In the genomic region with DNA sequence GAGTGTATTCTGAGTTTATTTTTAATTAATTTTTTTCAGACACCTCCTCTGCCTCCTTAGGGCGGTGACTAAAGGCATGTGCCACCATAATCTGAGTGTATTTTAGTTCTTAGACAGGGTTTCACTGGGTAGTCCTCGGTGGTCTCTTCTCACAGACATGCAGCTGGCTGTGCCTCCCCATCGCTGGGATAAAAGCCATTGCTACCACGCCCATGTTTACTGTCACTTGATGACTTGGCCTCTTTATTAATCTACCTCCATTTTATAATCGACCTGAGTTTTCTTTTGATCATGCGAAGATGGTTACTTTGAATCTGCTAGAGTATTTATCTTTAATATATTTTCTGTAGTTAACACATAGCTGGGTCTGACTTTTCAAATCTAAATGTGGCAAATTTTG, we compare ENCODE assay signal across 8 mouse cellular contexts. TPM values are rescaled to one million over a fixed set of nuclear protein-coding genes. Genes with fewer than 3 reads are reported as not detected.
A peak's percentile ranks its signal among the peaks of the same experiment; 100 is the strongest.
DNase-seq lines count a peak whose midpoint lies in the region; ATAC-seq lines count a peak whose summit lies in the region.

No protein-coding gene starts in this region.

- no peak for ATAC-seq in lung, embryonic 16.5 days (ENCODE audit: low read depth)
- ATAC-seq in hindbrain, embryonic 16.5 days: peak; percentile 23; the same call in 1 of the 2 replicates
- ATAC-seq in midbrain, embryonic 15.5 days (replicated peaks): peak; percentile 55

- H3K9ac ChIP-seq in lung, embryonic 16.5 days (ENCODE audit: low read length): peak overlapping the region; percentile 74
- peak overlapping the region; percentile 74 for H3K9ac ChIP-seq in hindbrain, embryonic 16.5 days (ENCODE audit: low read depth, low read length)
- peak overlapping the region; percentile 66 for H3K9ac ChIP-seq in midbrain, embryonic 15.5 days

- peak overlapping the region; percentile 63 for H3K4me3 ChIP-seq in lung, embryonic 16.5 days (ENCODE audit: low read length)
- peak overlapping the region; percentile 71 for H3K4me3 ChIP-seq in embryonic facial prominence, embryonic 10.5 days
- H3K4me3 ChIP-seq in hindbrain, embryonic 16.5 days (ENCODE audit: low read length): peak overlapping the region; percentile 57
- H3K4me3 ChIP-seq in midbrain, embryonic 15.5 days: peak overlapping the region; percentile 56

- H3K27me3 ChIP-seq in lung, embryonic 16.5 days (ENCODE audit: control insufficient read depth, insufficient read depth, low read depth, low read length): no peaks in the 10 kb centered on the region
- H3K27me3 ChIP-seq in embryonic facial prominence, embryonic 10.5 days (replicated peaks; ENCODE audit: low read depth, poor library complexity, severe bottlenecking): no peaks in the 10 kb centered on the region
- H3K27me3 ChIP-seq in hindbrain, embryonic 16.5 days (replicated peaks; ENCODE audit: control insufficient read depth, insufficient read depth, low read length): no peaks in the 10 kb centered on the region
- no peaks in the 10 kb centered on the region for H3K27me3 ChIP-seq in midbrain, embryonic 15.5 days (replicated peaks)

- no peaks in the 10 kb centered on the region for H3K36me3 ChIP-seq in lung, embryonic 16.5 days (ENCODE audit: control insufficient read depth, insufficient read depth, low read length)
- H3K36me3 ChIP-seq in embryonic facial prominence, embryonic 10.5 days (replicated peaks): no peaks in the 10 kb centered on the region
- no peaks in the 10 kb centered on the region for H3K36me3 ChIP-seq in hindbrain, embryonic 16.5 days (ENCODE audit: control insufficient read depth, insufficient read depth, low read length)
- H3K36me3 ChIP-seq in midbrain, embryonic 15.5 days (replicated peaks): no peaks in the 10 kb centered on the region

- no peak for DNase-seq in lung, postnatal 10 days
- no peak for DNase-seq in embryonic facial prominence, embryonic 10.5 days (ENCODE audit: low spot score)
- DNase-seq in T-cell, adult 2 months (ENCODE audit: low spot score): no peak
- no peak for DNase-seq in left cerebral cortex, postnatal 14 days (ENCODE audit: low spot score in 2 of 2)
- no peak for DNase-seq in layer of hippocampus, postnatal 25 days (ENCODE audit: extremely low spot score in 1 of 2, low spot score in 1 of 2)

- peaks cover 5% of the 10 kb centered on the region; the same call in 1 of the 2 replicates for H3K4me1 ChIP-seq in lung, embryonic 16.5 days (replicated peaks; ENCODE audit: control insufficient read depth, insufficient read depth, low read length)
- peaks cover 9% of the 10 kb centered on the region for H3K4me1 ChIP-seq in embryonic facial prominence, embryonic 10.5 days
- peaks cover 5% of the 10 kb centered on the region for H3K4me1 ChIP-seq in hindbrain, embryonic 16.5 days (ENCODE audit: control insufficient read depth, insufficient read depth, low read depth, low read length)
- peaks cover 16% of the 10 kb centered on the region for H3K4me1 ChIP-seq in midbrain, embryonic 15.5 days

- peak overlapping the region; percentile 63 for H3K4me2 ChIP-seq in lung, embryonic 16.5 days (ENCODE audit: low read depth, low read length)
- H3K4me2 ChIP-seq in hindbrain, embryonic 16.5 days (ENCODE audit: low read length): peak overlapping the region; percentile 63
- peak overlapping the region; percentile 69 for H3K4me2 ChIP-seq in midbrain, embryonic 15.5 days

- peak overlapping the region; percentile 87 for H3K27ac ChIP-seq in lung, embryonic 16.5 days (ENCODE audit: low read length)
- peak overlapping the region; percentile 86 for H3K27ac ChIP-seq in embryonic facial prominence, embryonic 10.5 days (replicated peaks)
- H3K27ac ChIP-seq in hindbrain, embryonic 16.5 days (ENCODE audit: low read depth, low read length): peak overlapping the region; percentile 84
- H3K27ac ChIP-seq in midbrain, embryonic 15.5 days: peak overlapping the region; percentile 91

- H3K9me3 ChIP-seq in lung, embryonic 16.5 days (ENCODE audit: control insufficient read depth, low read length): no peaks in the 10 kb centered on the region
- H3K9me3 ChIP-seq in embryonic facial prominence, embryonic 10.5 days: no peaks in the 10 kb centered on the region
- H3K9me3 ChIP-seq in hindbrain, embryonic 16.5 days (ENCODE audit: control insufficient read depth, low read length): no peaks in the 10 kb centered on the region
- no peaks in the 10 kb centered on the region for H3K9me3 ChIP-seq in midbrain, embryonic 15.5 days

- 24% methylated on average over 6 of the region's 6 CpGs for WGBS in lung, embryonic 16.5 days
- WGBS in embryonic facial prominence, embryonic 10.5 days: 35% methylated on average over 6 of the region's 6 CpGs
- 24% methylated on average over 6 of the region's 6 CpGs for WGBS in hindbrain, embryonic 16.5 days
- 28% methylated on average over 6 of the region's 6 CpGs for WGBS in midbrain, embryonic 15.5 days

- intact Hi-C loops in left cerebral cortex, postnatal 14 days (cut with DNase I): loop anchor here (5.0 kb wide), 1 partner anchor 89 kb away; the partner anchor contains the start of gene Zfp974

RNA-seq across cellular contexts. Expression of gene Zfp59, which starts 0.5 kb away (rescaled TPM):
- polyA plus RNA-seq in lung, embryonic 16.5 days (2015; fragmentation: Nextera tagmentation; extraction: Ambion mirVana): 8.4 TPM in 2 replicates
- 10.1 and 10.2 TPM in 2 replicates for polyA plus RNA-seq in embryonic facial prominence, embryonic 10.5 days (2016; fragmentation: Nextera tagmentation; extraction: Ambion mirVana)
- polyA plus RNA-seq in hindbrain, embryonic 16.5 days (2015; fragmentation: Nextera tagmentation; extraction: Ambion mirVana): 9.6 and 10.7 TPM in 2 replicates
- 11.5 and 12.0 TPM in 2 replicates for polyA plus RNA-seq in midbrain, embryonic 15.5 days (2015; fragmentation: Nextera tagmentation; extraction: Ambion mirVana)
- total RNA-seq in left cerebral cortex, postnatal 14 days (2021): 1 to 10 TPM; 4.0 to 4.5 TPM
- total RNA-seq in layer of hippocampus, postnatal 25 days (2021): 1 to 10 TPM; 4.0 to 4.8 TPM

RNA-seq across cellular contexts. Expression of gene Zfp607a, which starts 19.4 kb away (rescaled TPM):
- polyA plus RNA-seq in lung, embryonic 16.5 days (2015; fragmentation: Nextera tagmentation; extraction: Ambion mirVana): 3.6 and 4.2 TPM in 2 replicates
- 3.6 and 3.9 TPM in 2 replicates for polyA plus RNA-seq in embryonic facial prominence, embryonic 10.5 days (2016; fragmentation: Nextera tagmentation; extraction: Ambion mirVana)
- 0.88 and 1.4 TPM in 2 replicates for polyA plus RNA-seq in hindbrain, embryonic 16.5 days (2015; fragmentation: Nextera tagmentation; extraction: Ambion mirVana)
- polyA plus RNA-seq in midbrain, embryonic 15.5 days (2015; fragmentation: Nextera tagmentation; extraction: Ambion mirVana): 1.2 and 1.5 TPM in 2 replicates
- 1 to 10 TPM; 1.5 to 2.3 TPM for total RNA-seq in left cerebral cortex, postnatal 14 days (2021)
- 1 to 10 TPM; 2.2 to 2.3 TPM for total RNA-seq in layer of hippocampus, postnatal 25 days (2021)

RNA-seq across cellular contexts. Expression of gene Zfp626, which starts 30.9 kb away (rescaled TPM):
- 2.3 and 2.4 TPM in 2 replicates for polyA plus RNA-seq in lung, embryonic 16.5 days (2015; fragmentation: Nextera tagmentation; extraction: Ambion mirVana)
- polyA plus RNA-seq in embryonic facial prominence, embryonic 10.5 days (2016; fragmentation: Nextera tagmentation; extraction: Ambion mirVana): 1.9 and 2.4 TPM in 2 replicates
- polyA plus RNA-seq in hindbrain, embryonic 16.5 days (2015; fragmentation: Nextera tagmentation; extraction: Ambion mirVana): 1.6 and 1.7 TPM in 2 replicates
- 1.4 and 2.0 TPM in 2 replicates for polyA plus RNA-seq in midbrain, embryonic 15.5 days (2015; fragmentation: Nextera tagmentation; extraction: Ambion mirVana)
- 1 to 10 TPM; 8.1 to 8.7 TPM for total RNA-seq in left cerebral cortex, postnatal 14 days (2021)
- total RNA-seq in layer of hippocampus, postnatal 25 days (2021): 1 to 10 TPM; 8.9 to 9.0 TPM
